Mouse (Mus musculus): ENCODE measurements at regions not wholly inside any gene's neighbourhood (a gene's known extent, or its start where the extent isn't known, plus 50 kb on each side); places are given as distances from the start of the nearest gene placed in this dataset.

- ATAC-seq (ENCODE audit: insufficient number of reproducible peaks, insufficient read depth, low FRiP score, low TSS enrichment, low read depth), result no peak
- no peaks in the 10 kb centered on the region for H3K36me3 ChIP-seq
- H3K27ac ChIP-seq, result no peak overlapping the region
Observed at GRCm38 (mm10) chr2:38420498-38420897, 81.4 kb downstream of the Lhx2 start.

GRCm38 (mm10) chr2:38422406-38422805 is 83.3 kb downstream of the Lhx2 start:
- whole genome bisulfite sequencing, result 92% methylated on average over 3 of the region's 3 CpGs
- Histone ChIP-seq H3K27ac (no peak overlapping the region), H3K36me3 (no peaks in the 10 kb centered on the region), H3K4me3 (replicated peaks) (no peak overlapping the region), H3K4me1 (replicated peaks) (peaks cover 17% of the 10 kb centered on the region), H3K9me3 (no peaks in the 10 kb centered on the region), H3K4me2 (no peak overlapping the region), H3K27me3 (peaks cover 11% of the 10 kb centered on the region; the same call in 1 of the 2 replicates), H3K9ac (replicated peaks) (no peak overlapping the region)
- ATAC-seq (ENCODE audit: insufficient number of reproducible peaks, insufficient read depth, low FRiP score, low TSS enrichment, low read depth), result no peak

More at GRCm38 (mm10) chr2:38420498-38420897, 81.4 kb downstream of the Lhx2 start:
- Histone ChIP-seq H3K4me1 (replicated peaks) (peaks cover 17% of the 10 kb centered on the region), H3K9ac (replicated peaks) (no peak overlapping the region), H3K4me3 (replicated peaks) (no peak overlapping the region), H3K27me3 (peaks cover 17% of the 10 kb centered on the region; the same call in 1 of the 2 replicates), H3K9me3 (no peaks in the 10 kb centered on the region), H3K4me2 (no peak overlapping the region)
- WGBS, result 45% methylated on average over 3 of the region's 3 CpGs

DNA sequence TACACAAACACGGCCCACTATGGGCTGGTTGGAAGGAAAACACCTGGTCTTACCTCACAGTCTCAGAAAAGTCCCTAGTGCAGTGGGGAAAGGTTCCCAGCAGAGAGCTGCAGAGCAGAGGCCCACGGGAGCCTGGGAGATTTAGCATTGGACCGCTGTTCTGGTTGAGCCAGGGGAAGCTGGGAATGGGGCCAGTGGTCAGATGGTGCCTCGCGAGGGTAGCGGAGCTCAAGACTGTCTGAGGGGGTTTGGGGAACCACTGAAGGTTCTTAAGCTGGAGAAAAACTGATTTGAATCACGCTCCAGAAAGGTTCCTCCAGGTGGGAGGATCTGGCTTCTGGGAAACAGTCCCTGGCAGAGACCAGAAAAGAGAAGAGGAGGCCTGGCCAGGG is 84.8 kb downstream of the Lhx2 start:
- Histone ChIP-seq H3K4me1 (replicated peaks) (peaks cover 17% of the 10 kb centered on the region), H3K27me3 (peaks cover 11% of the 10 kb centered on the region; the same call in 1 of the 2 replicates), H3K9me3 (no peaks in the 10 kb centered on the region), H3K9ac (replicated peaks) (0 out of 2 replicates have a peak overlapping the region, but pooled peaks have one; percentile 28), H3K27ac (no peak overlapping the region), H3K4me3 (replicated peaks) (peak overlapping the region; percentile 17; the same call in 1 of the 2 replicates), H3K36me3 (no peaks in the 10 kb centered on the region), H3K4me2 (peak overlapping the region; percentile 55)
- ATAC-seq (ENCODE audit: insufficient number of reproducible peaks, insufficient read depth, low FRiP score, low TSS enrichment, low read depth), result no peak
- WGBS, result 40% methylated on average over 7 of the region's 7 CpGs

GRCm38 (mm10) chr2:38424278-38424931 is 85.3 kb downstream of the Lhx2 start:
- WGBS, result 3% methylated on average over 21 of the region's 22 CpGs

DNA sequence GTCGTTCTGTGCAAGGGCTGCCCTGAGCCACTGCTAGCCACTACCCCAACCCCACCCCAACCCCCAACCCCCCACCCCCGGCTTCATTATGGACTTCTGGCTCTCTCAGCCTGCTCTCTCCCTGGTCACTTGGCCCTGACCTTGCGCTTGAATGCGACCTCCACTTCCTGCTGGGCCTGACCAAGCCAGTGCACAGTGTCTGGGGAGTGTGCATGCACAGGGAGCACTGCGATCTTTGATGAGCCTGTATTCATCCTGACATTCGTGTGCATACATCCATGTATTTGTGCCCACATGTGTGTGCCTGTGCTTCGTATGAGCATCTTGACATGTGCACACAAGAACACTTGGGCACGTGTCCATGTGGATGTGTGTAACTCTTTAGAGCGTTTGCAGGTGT is 85.9 kb downstream of the Lhx2 start:
- Histone ChIP-seq H3K9ac (replicated peaks) (0 out of 2 replicates have a peak overlapping the region, but pooled peaks have one; percentile 28), H3K27ac (no peak overlapping the region), H3K27me3 (peaks cover 11% of the 10 kb centered on the region; the same call in 1 of the 2 replicates), H3K4me3 (replicated peaks) (peak overlapping the region; percentile 17; the same call in 1 of the 2 replicates), H3K36me3 (no peaks in the 10 kb centered on the region), H3K4me1 (replicated peaks) (peaks cover 17% of the 10 kb centered on the region), H3K9me3 (no peaks in the 10 kb centered on the region), H3K4me2 (peak overlapping the region; percentile 55)
- ATAC-seq (ENCODE audit: insufficient number of reproducible peaks, insufficient read depth, low FRiP score, low TSS enrichment, low read depth), result no peak
- WGBS, result 30% methylated on average over 9 of the region's 9 CpGs

More at GRCm38 (mm10) chr2:38424278-38424931, 85.3 kb downstream of the Lhx2 start:
- H3K9ac ChIP-seq (replicated peaks), result peak overlapping the region; percentile 28; the same call in 1 of the 2 replicates
- ATAC-seq (ENCODE audit: insufficient number of reproducible peaks, insufficient read depth, low FRiP score, low TSS enrichment, low read depth), result no peak; the same call in 1 of the 2 replicates
- H3K36me3 ChIP-seq, result no peaks in the 10 kb centered on the region
- H3K4me3 ChIP-seq (replicated peaks), result peak overlapping the region; percentile 17
- H3K4me2 ChIP-seq, result peak overlapping the region; percentile 55
- peaks cover 11% of the 10 kb centered on the region; the same call in 1 of the 2 replicates for H3K27me3 ChIP-seq
- H3K9me3 ChIP-seq, result no peaks in the 10 kb centered on the region
- no peak overlapping the region for H3K27ac ChIP-seq
- H3K4me1 ChIP-seq (replicated peaks), result peaks cover 17% of the 10 kb centered on the region

DNA sequence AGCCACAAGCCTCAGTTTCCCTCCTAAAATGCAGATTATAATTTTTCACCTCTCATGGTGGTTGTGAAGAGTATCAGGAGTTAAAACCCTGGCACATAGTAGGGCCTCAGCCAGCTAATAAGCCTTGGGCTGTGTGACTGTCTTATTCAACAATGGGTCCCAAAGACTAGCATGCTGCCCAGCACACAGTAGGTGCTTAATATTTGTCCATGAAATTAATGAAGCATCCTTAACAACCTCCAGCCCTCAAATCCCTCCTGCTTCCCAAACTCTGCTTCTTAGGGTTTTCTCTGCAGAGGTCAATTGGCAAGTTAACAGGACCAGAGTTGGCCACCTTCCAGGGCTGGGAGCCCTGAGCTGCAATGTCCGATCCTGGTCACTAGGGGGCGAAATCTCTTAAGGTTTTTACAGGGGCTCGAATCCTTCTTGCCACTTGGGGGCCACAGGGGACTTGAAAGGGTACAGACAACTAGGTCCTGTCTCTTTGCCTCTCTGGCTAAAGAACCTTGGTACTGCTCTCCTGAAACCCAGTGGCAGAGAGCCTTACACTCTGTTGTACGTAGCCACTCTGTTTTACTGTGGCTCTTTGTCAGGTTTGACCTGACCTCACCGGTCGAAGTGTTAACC is 81.6 kb upstream of the Nek6 start:
- Histone ChIP-seq H3K36me3 (no peaks in the 10 kb centered on the region), H3K4me2 (no peak overlapping the region), H3K9ac (replicated peaks) (no peak overlapping the region), H3K4me1 (replicated peaks) (peaks cover 14% of the 10 kb centered on the region), H3K9me3 (no peaks in the 10 kb centered on the region), H3K27ac (no peak overlapping the region), H3K27me3 (no peaks in the 10 kb centered on the region; the same call in 1 of the 2 replicates), H3K4me3 (replicated peaks) (no peak overlapping the region)
- ATAC-seq (ENCODE audit: insufficient number of reproducible peaks, insufficient read depth, low FRiP score, low TSS enrichment, low read depth), result no peak
- 32% methylated on average over 6 of the region's 6 CpGs for WGBS

DNA sequence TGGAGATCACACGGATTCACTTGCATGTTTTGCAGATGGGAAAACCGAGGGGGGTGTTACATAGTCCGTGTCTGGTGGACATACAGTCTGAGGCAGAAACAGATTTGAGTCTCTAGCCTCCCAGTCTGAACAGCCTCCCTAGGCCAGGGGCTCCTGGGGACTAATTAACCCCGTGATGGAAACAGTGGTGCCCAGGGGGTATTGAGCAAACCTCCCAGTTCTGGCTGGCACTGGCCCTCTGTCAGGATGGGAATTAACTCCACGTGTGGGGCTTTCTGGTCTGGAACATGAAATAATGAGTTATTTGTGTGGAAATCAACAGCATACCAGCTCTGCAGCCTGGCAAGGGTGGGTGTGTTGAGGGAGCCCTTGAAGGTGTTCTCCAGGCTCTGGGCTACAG is 79.9 kb upstream of the Nek6 start:
- Histone ChIP-seq H3K4me1 (replicated peaks) (peaks cover 13% of the 10 kb centered on the region), H3K4me3 (replicated peaks) (no peak overlapping the region), H3K27ac (no peak overlapping the region), H3K27me3 (no peaks in the 10 kb centered on the region; the same call in 1 of the 2 replicates), H3K4me2 (no peak overlapping the region), H3K9ac (replicated peaks) (no peak overlapping the region), H3K9me3 (no peaks in the 10 kb centered on the region), H3K36me3 (no peaks in the 10 kb centered on the region)
- 48% methylated on average over 5 of the region's 5 CpGs for WGBS
- peak; percentile 52; the same call in 1 of the 2 replicates for ATAC-seq (ENCODE audit: insufficient number of reproducible peaks, insufficient read depth, low FRiP score, low TSS enrichment, low read depth)

- 22% methylated on average over 3 of the region's 3 CpGs for WGBS
- Histone ChIP-seq H3K4me2 (no peak overlapping the region), H3K27me3 (no peaks in the 10 kb centered on the region; the same call in 1 of the 2 replicates), H3K4me1 (replicated peaks) (peaks cover 13% of the 10 kb centered on the region), H3K9me3 (no peaks in the 10 kb centered on the region), H3K36me3 (no peaks in the 10 kb centered on the region), H3K27ac (no peak overlapping the region), H3K4me3 (replicated peaks) (no peak overlapping the region), H3K9ac (replicated peaks) (no peak overlapping the region)
- ATAC-seq (ENCODE audit: insufficient number of reproducible peaks, insufficient read depth, low FRiP score, low TSS enrichment, low read depth), result no peak
Observed at GRCm38 (mm10) chr2:38433736-38434135, 77.7 kb upstream of the Nek6 start.

DNA sequence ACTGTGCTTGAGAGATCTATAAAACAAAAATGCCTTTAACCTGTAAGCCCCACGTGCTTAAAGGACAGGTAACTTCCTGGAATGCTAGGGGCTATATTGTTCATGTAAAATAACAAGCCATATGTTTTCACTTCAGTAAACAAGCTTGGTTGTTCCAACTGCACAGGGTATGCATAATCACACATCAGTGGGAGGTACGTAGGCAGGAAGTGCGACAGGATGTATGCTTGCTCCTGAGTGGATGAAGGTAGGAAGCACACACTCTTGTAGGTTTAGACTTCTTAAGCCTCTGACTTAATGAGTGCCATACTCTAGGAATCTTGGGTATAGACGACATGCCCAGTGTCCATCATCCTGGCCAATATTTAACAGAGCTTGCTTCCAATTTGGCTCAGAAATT is 74.7 kb upstream of the Nek6 start:
- Histone ChIP-seq H3K36me3 (no peaks in the 10 kb centered on the region), H3K4me3 (replicated peaks) (no peak overlapping the region), H3K4me1 (replicated peaks) (peaks cover 13% of the 10 kb centered on the region), H3K27me3 (no peaks in the 10 kb centered on the region), H3K27ac (peak overlapping the region; percentile 41; the same call in 1 of the 2 replicates), H3K9ac (replicated peaks) (no peak overlapping the region), H3K9me3 (no peaks in the 10 kb centered on the region), H3K4me2 (0 out of 2 replicates have a peak overlapping the region, but pooled peaks have one; percentile 3)
- WGBS, result 39% methylated on average over 4 of the region's 4 CpGs
- peak; percentile 75; the same call in 1 of the 2 replicates for ATAC-seq (ENCODE audit: insufficient number of reproducible peaks, insufficient read depth, low FRiP score, low TSS enrichment, low read depth)

DNA sequence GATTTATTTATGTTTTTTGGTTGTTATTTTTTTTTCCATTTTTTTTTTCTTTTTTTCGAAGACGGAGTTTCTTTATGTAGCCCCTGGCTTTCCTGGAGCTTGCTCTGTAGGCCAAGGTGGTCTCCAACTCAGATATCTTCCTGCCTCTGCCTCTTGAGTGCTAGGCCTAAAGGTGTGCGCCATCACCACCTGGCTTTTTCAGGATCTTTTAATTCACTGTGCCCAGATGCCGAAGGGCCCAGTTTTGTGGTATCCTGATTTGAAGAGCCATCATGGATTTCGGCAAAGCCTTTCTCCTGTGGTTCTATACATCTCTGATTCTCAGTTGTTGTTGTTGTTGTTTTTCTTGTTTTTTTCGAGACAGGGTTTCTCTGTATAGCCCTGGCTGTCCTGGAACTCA is 72.3 kb upstream of the Nek6 start:
- no peaks in the 10 kb centered on the region for H3K9me3 ChIP-seq
- no peak overlapping the region for H3K4me3 ChIP-seq (replicated peaks)
- no peak overlapping the region for H3K27ac ChIP-seq
- H3K27me3 ChIP-seq, result no peaks in the 10 kb centered on the region
- H3K4me2 ChIP-seq, result no peak overlapping the region
- H3K9ac ChIP-seq (replicated peaks), result no peak overlapping the region
- no peaks in the 10 kb centered on the region for H3K36me3 ChIP-seq
- ATAC-seq (ENCODE audit: insufficient number of reproducible peaks, insufficient read depth, low FRiP score, low TSS enrichment, low read depth), result no peak
- H3K4me1 ChIP-seq (replicated peaks), result peaks cover 4% of the 10 kb centered on the region; the same call in 1 of the 2 replicates
- 90% methylated on average over 6 of the region's 6 CpGs for WGBS

GRCm38 (mm10) chr2:38439973-38440372 is 71.5 kb upstream of the Nek6 start:
- H3K9me3 ChIP-seq, result no peaks in the 10 kb centered on the region
- H3K4me1 ChIP-seq (replicated peaks), result peaks cover 4% of the 10 kb centered on the region; the same call in 1 of the 2 replicates
- H3K9ac ChIP-seq (replicated peaks), result no peak overlapping the region
- no peak overlapping the region for H3K4me2 ChIP-seq
- no peak for ATAC-seq (ENCODE audit: insufficient number of reproducible peaks, insufficient read depth, low FRiP score, low TSS enrichment, low read depth)
- H3K36me3 ChIP-seq, result no peaks in the 10 kb centered on the region
- WGBS, result 75% methylated on average over 5 of the region's 5 CpGs
- no peak overlapping the region for H3K4me3 ChIP-seq (replicated peaks)
- no peak overlapping the region for H3K27ac ChIP-seq
- H3K27me3 ChIP-seq, result no peaks in the 10 kb centered on the region
